Mouse (Mus musculus) liver, adult (tissue): ENCODE data around the gene Cd274.

Source experiments
- GATA4 ChIP-seq: IDR thresholded peaks from 2 replicates; pipeline ENCODE4 v1.6.1; 2014; ENCODE audit warnings: mild to moderate bottlenecking, low read length; ENCODE audit not compliant: insufficient replicate concordance

Gene Cd274

GRCm38 (mm10) chr19:29430953-29431352, 63.7 kb downstream of the Cd274 start:
- TF ChIP-seq GATA4, result no peak

GRCm38 (mm10) chr19:29436793-29437479, 69.7 kb downstream of the Cd274 start:
- TF ChIP-seq GATA4, result no peak
